Mouse (Mus musculus) kidney, postnatal 14 days (tissue): ENCODE results near the gene Med13.
"Not testable (repeated sequence)": the region's sequence is repeated elsewhere in the genome, so short reads cannot be mapped to it uniquely, and the experiment has no call there.

Source experiments
- DNase-seq: peaks from one replicate; pipeline ENCODE4 v3.0.0; 2022; ENCODE audit warnings: mixed read lengths

The Med13 gene

DNA sequence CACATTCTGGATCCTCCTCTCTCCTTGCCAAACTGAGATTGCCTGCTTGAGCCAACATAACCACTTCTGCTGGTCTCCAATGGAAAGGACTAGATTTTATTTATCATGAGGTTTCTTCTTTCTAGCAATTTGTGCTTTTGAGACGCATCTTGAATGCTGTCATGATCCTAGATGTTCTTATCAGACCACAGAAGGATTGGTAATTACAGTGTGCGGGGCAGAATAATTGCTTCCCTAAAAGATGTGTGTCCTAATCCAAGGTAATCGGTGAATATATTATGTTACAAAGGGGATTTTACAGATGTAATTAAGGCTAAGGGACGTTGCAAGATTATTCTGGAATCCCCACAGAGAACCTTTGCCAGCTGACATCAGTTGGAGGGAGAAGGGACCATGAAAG is 21.6 kb upstream of the Med13 start:
- DNase-seq: no peak

DNA sequence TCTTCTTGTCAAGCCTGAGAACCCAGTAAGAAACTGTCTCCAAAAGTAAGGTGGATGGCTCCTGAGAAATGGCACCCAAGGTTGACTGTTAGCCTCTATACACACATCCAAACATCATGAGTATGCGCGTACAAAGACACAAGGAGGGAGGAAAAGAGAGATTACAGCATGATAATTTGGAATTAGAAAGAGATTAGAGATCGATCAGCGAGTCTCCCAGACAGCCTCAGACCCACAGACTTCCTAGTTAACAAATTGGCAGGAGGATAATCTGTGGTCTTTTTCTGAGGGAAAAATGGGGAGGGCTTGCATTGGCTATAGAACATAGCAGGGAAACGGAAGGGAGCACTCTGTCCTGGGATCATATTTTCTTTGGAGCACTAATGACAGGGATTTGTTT is 20.4 kb upstream of the Med13 start:
- no peak for DNase-seq

GRCm38 (mm10) chr11:86376707-86377106 is 19.3 kb upstream of the Med13 start:
- DNase-seq: no peak

DNA sequence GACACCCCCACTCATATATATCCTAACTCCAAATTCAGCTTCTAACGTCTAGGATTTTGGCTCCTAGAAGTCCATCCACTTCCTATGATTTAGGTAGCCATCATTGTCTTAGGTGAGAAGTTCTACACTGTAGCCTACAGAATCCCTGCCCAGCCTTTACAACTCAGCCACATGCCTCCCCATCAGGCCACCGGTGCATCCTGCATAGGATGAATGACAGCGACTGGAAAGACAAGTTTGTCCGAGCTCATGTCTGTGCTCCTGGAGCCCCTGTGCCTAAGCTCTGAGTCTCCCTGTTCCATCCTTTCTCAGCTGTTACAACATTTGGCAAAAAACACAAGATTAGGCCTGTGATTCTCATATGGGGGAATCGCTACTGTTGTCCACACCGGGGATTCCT is 17.7 kb upstream of the Med13 start:
- no peak for DNase-seq

DNA sequence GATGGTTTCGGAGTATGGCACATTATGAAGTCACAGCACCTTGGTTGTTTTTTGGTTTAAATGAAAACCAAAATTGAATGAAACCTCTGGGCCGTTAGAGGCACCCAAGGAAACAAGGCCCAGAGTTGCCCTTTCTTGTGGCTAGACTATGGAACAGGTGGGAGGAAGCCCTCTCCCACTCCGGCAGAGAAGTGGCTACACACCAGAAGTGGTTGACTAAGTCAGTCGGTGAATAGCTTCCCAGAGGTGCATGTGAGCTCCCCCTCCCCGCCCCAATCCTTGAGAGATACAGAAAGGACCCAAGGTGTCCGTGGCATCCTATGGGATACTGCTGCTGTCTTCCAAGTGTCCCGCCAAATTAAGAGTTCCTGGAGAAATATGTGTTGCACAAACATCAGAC is 13.9 kb upstream of the Med13 start:
- no peak for DNase-seq

DNA sequence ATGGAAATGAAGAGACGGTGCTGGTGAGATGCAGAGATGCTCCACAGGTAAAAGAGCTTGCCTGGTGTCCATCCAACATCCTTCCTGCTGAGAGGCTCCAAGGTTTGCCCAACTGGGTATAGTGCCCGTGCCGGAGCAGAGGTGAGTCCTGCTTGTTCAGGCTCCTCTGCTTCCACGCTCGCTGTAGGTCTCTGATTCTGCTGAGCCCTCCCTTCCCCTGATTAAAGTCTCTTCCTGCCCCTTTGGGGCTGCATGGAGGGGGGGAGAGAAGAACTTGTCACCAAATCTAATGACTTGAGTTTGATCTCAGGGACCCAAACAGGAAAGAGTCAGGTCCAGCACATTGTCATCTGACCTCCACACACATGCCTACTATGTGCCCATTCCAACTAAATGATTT is 12.5 kb upstream of the Med13 start:
- no peak for DNase-seq

DNA sequence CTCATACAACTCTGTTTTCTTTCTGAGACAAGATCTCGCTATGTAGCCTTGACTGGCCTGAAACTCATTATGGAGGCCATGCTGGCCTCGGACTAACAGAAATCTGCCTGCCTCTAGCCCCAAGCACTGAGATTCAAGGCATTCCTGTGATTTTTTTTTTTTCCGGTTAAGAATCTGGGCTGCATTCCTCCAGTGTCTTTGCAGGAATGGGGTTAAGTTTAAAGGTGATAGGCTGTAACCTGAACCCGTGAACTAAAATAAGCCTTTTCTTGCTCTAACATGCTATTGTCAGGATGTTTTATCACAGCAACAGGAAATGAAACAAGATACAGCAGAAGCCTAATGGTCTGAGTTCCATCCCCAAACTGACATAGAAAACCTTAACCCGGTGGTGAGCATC is 11.6 kb upstream of the Med13 start:
- DNase-seq: no peak

DNA sequence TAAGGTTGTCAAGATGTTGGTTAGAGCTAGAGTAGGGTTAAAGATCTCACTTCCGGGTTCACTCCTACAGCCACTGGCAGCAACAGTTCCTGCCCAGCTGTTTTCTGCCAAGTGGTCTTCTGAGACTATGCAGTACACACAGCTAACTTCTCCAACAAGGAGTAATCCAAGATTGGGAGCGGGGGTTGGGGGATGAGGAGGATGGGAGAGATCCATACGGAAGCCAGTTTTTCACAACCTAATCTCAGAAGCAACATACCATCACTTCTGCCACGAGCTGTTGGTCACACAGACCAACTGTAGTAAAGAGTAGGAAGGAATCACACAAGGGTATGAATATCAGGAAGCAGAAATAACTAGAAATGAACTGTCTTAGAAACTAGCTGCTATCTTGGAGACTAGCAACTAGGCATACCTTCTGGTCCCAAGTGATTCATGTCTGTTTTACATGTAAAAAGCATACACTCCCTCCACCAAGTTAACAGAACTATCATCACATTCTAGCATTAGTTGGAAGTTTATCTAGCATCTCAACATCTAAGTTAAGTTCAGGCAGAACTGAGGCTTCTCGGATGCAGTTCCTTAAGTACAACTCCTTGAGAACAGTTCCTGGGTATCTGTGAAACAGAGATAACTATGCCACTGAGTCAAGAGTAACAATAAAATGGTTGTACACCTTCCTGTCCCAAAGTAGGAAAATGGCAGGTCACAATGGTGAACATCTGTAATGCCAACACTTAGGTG is 7.5 kb upstream of the Med13 start:
- no peak for DNase-seq

DNA sequence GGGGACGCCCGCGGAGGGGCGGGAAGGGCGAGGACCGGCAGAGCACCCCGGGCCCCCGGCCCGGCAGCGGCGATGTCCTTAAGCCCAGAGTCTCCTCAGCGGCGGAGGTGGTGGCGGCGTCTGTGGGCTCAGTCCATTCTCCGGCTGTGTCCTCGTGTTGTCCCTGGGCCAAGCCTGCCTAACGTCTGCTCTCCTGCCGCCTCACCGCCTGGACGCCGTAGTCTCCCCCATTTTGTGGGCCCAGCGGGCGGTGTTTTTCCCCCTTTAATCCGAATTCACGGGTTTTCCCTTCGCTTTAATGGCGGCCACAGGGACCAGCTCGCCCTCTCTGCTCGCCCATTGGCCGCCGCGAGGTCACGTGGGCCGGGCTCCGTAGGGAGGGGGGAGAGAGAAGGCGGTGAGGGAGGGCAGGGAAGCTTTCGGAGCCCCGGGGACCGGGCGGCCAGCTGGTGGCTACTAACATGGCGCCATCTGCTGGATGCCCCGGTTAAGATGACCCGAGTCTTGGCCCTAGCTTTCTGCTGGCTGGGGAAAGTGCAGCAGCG is 654 bp upstream of the Med13 start:
- DNase-seq: peak; percentile 99

GRCm38 (mm10) chr11:86356007-86356853 is 1.2 kb downstream of the Med13 start:
- no peak for DNase-seq

- no peak for DNase-seq
Observed at GRCm38 (mm10) chr11:86353586-86353985, 3.8 kb downstream of the Med13 start.

- DNase-seq: no peak
Observed at GRCm38 (mm10) chr11:86351766-86352315, 5.6 kb downstream of the Med13 start.

GRCm38 (mm10) chr11:86350636-86351138 is 6.7 kb downstream of the Med13 start:
- DNase-seq: no peak

- DNase-seq: no peak
Observed at GRCm38 (mm10) chr11:86349325-86349724, 8.1 kb downstream of the Med13 start.

DNA sequence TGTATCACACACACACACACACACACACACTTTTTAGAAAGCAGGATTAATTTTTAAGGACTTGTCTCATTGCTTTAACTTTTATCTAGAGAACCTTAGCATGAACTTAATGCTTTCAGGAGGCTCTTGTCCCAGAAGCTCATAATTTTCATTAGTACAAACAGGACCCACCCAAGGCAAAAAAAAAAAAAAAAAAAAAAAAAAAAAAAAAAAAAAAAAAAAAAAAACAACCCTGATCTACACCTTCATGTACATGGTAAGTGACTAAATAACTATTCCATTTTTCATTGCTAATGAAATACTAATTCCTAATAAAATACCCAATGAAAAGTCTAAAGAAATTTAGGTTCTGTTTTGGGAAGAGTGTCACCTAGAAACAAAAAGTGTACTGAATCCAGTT is 8.5 kb downstream of the Med13 start:
- no peak for DNase-seq

- peak; percentile 36 for DNase-seq
Observed at GRCm38 (mm10) chr11:86347387-86348122, 9.8 kb downstream of the Med13 start.

DNA sequence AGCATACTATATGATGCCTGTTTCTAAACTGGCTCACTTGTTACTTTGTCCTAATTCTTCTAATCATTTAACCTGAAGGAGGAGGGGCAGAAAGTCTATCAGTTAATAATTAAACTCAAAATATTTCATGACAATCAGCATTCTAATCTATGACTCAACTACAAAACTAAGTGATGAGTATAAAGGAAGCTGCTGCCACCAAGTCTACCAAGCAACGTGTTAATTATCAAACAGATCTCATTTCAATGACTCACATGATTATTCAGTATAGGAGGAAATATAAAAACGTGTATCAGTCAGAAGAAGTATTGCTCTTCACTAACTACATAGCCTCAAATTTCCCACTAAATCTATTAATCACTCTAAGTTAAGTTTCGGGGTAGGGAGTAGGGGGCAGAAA is 10.9 kb downstream of the Med13 start:
- DNase-seq: no peak

DNA sequence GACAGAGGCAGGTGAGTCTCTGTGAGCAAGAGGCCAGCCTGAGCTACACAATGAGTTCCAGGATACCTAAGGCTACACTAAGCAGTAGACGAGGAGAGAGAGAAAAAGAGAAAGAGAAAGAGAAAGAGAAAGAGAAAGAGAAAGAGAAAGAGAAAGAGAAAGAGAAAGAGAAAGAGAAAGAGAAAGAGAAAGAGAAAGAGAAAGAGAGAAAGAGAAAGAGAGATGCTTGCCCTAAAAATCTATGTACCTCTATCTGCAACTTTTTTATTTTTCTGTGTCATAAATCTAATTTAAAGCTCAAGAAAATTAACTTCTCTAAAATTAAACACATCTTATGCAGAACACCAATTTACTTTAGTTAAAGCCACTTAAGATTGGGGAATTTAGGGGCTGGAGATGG is 12.5 kb downstream of the Med13 start:
- DNase-seq: not testable (repeated sequence)

- peak; percentile 18 for DNase-seq
Observed at GRCm38 (mm10) chr11:86324251-86324650, 33.2 kb downstream of the Med13 start.

DNA sequence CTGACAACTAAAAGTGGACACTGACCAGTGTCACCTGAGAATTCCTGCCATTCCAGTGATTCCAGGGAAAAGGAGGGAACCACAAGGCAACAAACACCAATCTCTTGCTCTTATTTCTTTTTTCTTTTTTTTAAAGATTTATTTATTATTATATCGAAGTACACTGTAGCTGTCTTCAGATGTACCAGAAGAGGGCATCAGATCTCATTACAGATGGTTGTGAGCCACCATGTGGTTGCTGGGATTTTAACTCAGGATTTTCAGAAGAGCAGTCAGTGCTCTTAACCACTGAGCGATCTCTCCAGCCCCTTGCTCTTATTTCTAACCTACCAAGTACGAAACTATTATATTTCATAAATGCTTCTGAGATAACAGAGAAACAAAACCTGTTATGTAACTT is 42.4 kb downstream of the Med13 start:
- not testable (repeated sequence) for DNase-seq

DNA sequence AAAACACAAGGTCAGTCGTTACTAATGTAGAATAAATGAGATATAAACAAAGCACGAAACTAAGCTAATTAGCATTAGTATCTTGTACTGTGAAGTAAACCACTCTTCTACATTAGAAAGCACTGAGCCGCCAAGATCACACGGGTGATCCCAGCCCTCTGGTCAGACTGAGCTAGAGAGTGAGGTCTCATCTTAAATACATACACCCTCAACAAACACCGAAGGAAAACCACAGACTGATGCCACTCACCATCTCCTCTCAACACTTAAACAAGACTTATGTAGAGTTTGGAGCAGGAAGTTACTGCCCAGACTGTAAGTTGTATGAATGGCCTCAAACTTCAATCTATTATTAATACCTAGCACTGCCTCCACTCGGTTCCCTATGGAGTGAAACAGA is 47.1 kb downstream of the Med13 start:
- no peak for DNase-seq

GRCm38 (mm10) chr11:86292201-86292600 is 65.2 kb downstream of the Med13 start:
- DNase-seq: not testable (repeated sequence)

- DNase-seq: no peak
Observed at GRCm38 (mm10) chr11:86291714-86292113, 65.7 kb downstream of the Med13 start.
